Mouse (Mus musculus): ENCODE data around the gene Gfod1.

DNA sequence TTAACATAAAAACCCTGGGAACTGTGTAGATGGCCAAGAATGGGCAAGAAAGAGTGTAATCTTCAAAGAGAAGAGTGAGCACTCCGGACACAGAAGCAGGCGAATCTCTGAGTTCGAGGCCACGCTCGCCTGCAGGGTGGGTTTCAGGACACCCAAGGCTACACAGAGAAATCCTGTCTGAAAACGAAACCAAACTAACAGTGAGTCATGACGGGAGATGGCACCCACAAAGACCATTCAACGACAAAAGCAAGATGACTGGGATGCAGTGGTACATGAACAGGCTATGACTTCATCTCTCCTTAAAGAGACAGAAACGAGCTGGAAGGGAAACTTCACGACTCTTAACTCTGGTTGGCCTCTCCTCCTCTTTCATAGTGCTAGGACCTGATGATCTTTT, 101.6 kb downstream of the Gfod1 start:
- no peak for TF ChIP-seq POLR2A (IDR thresholded peaks at IDR 0.05; ENCODE audit: borderline replicate concordance, insufficient read depth, low read length)
- TF ChIP-seq CTCF (IDR thresholded peaks at IDR 0.05; ENCODE audit: borderline replicate concordance, insufficient read depth, low read depth, low read length) = no peak

All from cerebellum, adult 2 months (tissue).